Mouse (Mus musculus) ES-CJ7 (cell line): ENCODE results near the gene Olfr1331.
"Not testable (repeated sequence)": the region's sequence is repeated elsewhere in the genome, so short reads cannot be mapped to it uniquely, and the experiment has no call there.

ENCODE experiments used
- DNase-seq: peaks from one replicate; pipeline ENCODE4 v3.0.0; 2011; ENCODE audit warnings: low read depth, low spot score

Gene Olfr1331

DNA sequence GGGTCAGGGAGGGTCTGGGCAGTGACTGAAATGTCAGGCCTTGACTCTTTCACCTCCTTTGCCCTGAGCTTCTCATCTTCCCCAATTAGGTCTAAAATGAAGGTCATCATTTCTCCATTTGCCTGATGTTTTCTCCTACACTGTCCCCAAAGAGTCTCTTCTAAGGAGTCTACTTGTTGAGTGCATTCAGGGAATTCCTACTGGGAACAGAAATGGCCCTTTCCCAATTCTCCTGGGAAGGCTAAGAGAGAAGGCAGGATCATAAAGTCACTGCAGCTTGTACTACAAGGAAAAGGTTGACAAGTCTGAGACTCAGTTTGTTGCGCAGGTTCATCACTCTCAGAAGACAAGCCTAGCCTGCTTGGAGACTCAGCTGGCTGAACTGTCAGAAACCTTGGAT, at the start of gene Olfr1331:
Olfr1331 (plus strand) TSS at position 301 of the 400 bp plus-strand sequence.
- DNase-seq: no peak

DNA sequence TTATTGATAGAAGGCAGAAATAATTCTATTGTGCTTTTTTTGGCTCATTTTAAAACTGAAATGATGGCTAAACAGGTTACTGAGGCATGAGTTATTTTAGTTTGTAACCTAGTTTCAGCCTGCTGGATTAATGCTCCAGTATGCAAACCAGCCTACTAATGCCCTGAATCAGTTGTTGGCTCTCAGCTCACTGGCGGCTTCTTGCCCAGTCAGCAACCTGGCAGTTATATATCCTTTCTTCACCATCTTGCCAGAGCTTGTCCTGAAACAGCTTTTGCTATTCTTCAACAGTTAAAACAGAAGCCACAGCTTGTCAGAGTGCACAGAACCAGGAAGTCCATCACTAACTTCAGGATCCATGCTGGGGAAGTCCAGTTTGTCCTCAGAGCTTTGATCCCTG, 45.5 kb upstream of the Olfr1331 start:
- DNase-seq: no peak

DNA sequence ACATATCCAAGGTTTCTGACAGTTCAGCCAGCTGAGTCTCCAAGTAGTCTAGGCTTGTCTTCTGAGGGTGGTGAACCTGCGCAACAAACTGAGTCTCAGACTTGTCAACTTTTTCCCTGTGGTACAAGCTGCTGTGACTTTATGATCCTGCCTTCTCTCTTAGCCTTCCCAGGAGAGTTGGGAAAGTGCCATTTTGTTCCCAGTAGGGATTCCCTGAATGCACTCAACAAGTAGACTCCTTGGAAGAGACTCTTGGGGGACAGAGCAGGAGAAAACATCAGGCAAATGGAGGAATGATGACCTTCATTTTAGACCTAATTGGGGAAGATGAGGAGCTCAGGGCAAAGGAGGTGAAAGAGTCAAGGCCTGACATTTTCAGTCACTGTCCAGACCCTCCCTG, 28.3 kb upstream of the Olfr1331 start, which contains the start of gene Olfr1333:
Olfr1333 (minus strand) TSS at position 101 of the 400 bp plus-strand sequence.
- DNase-seq: no peak

DNA sequence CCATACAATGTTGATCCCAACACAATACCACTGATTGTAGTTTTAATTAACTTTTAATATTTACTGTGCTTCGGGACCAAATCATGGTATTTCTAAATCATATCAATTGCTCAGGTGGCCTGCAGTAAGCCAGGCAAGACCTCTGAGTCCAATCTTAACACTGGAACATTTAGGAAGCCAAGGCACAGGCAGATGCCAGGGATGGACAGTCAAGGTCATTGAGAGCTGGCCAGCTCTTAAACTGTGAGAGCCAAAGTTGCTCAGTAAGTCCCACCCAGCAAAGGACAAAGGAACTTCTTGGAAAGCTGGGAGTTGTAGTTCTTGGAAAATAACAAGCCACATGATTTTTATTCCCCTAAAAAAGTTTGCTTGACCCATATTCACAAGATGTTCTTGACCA, 2.7 kb upstream of the Olfr1331 start:
- DNase-seq: no peak

DNA sequence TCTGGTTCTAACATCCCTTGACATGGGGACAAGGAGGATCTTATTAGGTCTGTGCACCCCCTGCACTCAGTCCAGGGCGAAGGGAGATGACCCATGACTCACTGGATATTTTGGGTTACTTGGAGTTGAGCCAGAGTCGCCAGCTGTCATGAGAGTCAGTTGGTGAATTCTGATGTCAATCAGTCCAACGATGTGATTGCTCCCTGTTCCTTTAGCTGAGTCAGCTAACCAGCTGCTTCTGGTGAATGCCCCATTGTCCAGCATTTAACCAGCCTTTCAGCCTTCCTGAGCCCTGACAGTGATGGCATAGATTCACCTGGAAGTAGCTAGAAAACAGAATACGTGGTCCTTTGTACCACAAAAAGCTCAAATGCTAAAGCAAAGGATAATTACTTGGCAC, 1.7 kb upstream of the Olfr1331 start:
- DNase-seq: no peak

DNA sequence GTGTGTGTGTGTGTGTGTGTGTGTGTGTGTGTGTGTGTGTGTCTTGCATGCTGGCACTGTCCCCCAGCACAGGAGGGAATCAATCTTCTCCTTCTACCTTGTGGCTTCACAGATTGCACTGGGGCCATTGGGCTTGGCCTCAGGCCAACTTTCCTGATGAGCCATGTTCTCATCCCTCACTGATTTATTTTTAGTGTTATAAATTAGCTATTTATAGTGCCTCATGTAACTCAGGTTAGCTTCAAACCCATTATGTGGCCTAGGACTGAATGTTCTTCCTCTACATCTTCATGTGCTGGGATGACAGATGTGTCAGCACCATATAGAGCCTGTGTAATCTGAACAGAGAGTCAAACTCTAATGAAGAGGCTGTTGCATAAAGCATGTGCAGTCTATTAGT, 3.1 kb downstream of the Olfr1331 start:
- no peak for DNase-seq

DNA sequence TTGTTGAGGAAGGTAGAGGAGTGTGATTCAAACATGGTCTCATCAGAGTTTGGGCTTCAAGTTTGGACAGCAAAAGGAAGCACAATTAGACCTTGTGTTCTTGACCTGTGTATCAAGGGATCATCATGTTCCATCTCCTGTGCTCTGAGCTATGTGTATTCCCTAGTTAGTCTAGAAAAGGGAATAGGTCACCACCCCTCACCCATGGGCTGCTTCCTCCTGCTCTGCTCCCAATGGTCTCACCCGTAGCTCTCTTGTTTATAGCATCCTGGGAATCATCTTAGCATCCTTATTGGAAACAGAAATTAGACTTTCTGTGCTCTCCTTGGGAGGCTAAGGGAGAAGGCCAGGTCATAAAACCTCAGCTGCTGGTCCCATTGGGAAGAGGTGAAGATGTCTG, 23.8 kb downstream of the Olfr1331 start, which contains the start of gene Olfr1330:
Olfr1330 (plus strand) TSS at position 301 of the 400 bp plus-strand sequence.
- DNase-seq: no peak

DNA sequence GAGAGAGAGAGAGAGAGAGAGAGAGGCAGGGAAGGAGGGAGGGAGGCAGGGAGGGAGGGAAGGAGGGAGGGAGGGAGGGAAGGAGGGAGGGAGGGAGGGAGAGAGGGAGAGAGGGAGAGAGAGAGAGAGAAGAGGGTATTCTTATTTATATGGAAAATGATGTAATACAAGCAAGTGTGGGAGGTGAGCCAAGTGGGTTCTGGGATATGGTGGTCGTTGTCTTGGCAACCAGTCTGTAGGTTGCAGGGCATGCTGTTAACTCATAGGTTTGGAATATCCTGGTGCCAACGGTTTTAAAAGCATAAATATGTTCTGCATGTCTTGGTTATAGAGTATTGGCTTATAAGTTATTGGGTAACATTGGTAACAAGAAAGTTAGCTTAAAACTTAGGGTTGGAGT, 37.5 kb downstream of the Olfr1331 start:
- no peak for DNase-seq

DNA sequence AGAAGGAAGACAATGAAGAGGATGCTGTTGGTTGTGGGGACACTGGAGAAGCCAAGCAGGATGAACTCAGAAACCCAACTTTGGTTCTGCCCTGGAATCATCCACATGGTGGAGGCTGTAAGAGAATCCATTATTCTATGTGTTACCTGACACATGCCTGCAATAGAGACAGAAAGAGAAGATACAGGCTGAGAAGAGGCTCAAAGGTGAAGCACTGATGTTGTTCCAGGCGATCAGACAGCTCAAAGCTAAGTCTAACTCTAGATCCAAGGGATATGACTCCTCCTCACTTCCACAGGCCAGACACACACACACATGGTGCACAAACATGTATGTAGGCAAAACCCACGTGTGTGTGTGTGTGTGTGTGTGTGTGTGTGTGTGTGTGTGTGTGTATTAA, 52.9 kb downstream of the Olfr1331 start, which contains the start of gene Olfr1329:
Olfr1329 (minus strand) TSS at position 101 of the 400 bp plus-strand sequence.
- DNase-seq: not testable (repeated sequence)
